Mouse (Mus musculus): ENCODE results near the gene Tll2. TPM values are rescaled to one million over a fixed set of nuclear protein-coding genes. Genes with fewer than 3 reads are reported as not detected.
A peak's percentile ranks its signal among the peaks of the same experiment; 100 is the strongest.

Tll2 gene
- polyA plus RNA-seq, 1 experiment from 2014 or later, result not detected

- WGBS, result 93% methylated on average over 4 of the region's 4 CpGs
- Histone ChIP-seq H3K9ac (ENCODE audit: low read depth, low read length) (no peak overlapping the region), H3K4me3 (replicated peaks; ENCODE audit: low read depth, low read length) (no peak overlapping the region), H3K4me1 (replicated peaks; ENCODE audit: insufficient read depth, low read length) (no peaks in the 10 kb centered on the region), H3K4me2 (ENCODE audit: low read length) (no peak overlapping the region), H3K9me3 (replicated peaks; ENCODE audit: low read length) (no peaks in the 10 kb centered on the region), H3K36me3 (ENCODE audit: insufficient read depth, low read length) (peaks cover 33% of the 10 kb centered on the region; the same call in 1 of the 2 replicates), H3K27ac (no peak overlapping the region), H3K27me3 (ENCODE audit: insufficient read depth, low read length) (no peaks in the 10 kb centered on the region)
- TF ChIP-seq CTCF (IDR thresholded peaks at IDR 0.05; ENCODE audit: low read depth), result no peak
- ATAC-seq (replicated peaks; ENCODE audit: low FRiP score, low read depth) (no peak), DNase-seq (ENCODE audit: low spot score) (no peak)
These were observed 27.1 kb upstream of the Tll2 start for GRCm38 (mm10) chr19:41233698-41234097.

DNA sequence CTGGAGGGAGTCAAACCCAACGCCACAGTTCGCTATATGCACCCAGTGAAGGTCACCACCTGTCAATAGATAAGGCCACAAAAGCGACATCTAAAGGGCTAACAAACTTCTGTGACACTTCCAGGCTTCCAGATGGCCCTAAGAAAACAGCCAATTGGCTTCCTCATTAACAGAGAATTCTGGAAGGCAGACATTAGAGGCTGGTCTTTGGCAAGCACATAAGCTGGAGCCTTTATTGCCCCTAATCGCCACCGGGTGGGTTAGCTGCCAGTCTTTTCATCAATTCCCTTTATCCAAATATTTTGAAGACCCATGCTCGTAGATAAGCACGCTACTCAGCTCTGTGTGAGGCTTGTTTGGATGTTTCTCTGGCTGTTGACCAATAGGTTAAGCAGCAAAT is 1.7 kb upstream of the Tll2 start:
- Histone ChIP-seq H3K4me2 (ENCODE audit: low read length) (no peak overlapping the region), H3K36me3 (ENCODE audit: insufficient read depth, low read length) (peaks cover 6% of the 10 kb centered on the region; the same call in 1 of the 2 replicates), H3K4me3 (replicated peaks; ENCODE audit: low read depth, low read length) (no peak overlapping the region), H3K27ac (no peak overlapping the region), H3K9me3 (replicated peaks; ENCODE audit: low read length) (no peaks in the 10 kb centered on the region), H3K4me1 (replicated peaks; ENCODE audit: insufficient read depth, low read length) (peaks cover 7% of the 10 kb centered on the region; the same call in 1 of the 2 replicates), H3K9ac (ENCODE audit: low read depth, low read length) (no peak overlapping the region), H3K27me3 (ENCODE audit: insufficient read depth, low read length) (peaks cover 23% of the 10 kb centered on the region)
- no peak for ATAC-seq (replicated peaks; ENCODE audit: low FRiP score, low read depth)
- no peak for TF ChIP-seq CTCF (IDR thresholded peaks at IDR 0.05; ENCODE audit: low read depth)
- WGBS, result 7% methylated on average over 7 of the region's 7 CpGs
- no peak for DNase-seq (ENCODE audit: low spot score)

DNA sequence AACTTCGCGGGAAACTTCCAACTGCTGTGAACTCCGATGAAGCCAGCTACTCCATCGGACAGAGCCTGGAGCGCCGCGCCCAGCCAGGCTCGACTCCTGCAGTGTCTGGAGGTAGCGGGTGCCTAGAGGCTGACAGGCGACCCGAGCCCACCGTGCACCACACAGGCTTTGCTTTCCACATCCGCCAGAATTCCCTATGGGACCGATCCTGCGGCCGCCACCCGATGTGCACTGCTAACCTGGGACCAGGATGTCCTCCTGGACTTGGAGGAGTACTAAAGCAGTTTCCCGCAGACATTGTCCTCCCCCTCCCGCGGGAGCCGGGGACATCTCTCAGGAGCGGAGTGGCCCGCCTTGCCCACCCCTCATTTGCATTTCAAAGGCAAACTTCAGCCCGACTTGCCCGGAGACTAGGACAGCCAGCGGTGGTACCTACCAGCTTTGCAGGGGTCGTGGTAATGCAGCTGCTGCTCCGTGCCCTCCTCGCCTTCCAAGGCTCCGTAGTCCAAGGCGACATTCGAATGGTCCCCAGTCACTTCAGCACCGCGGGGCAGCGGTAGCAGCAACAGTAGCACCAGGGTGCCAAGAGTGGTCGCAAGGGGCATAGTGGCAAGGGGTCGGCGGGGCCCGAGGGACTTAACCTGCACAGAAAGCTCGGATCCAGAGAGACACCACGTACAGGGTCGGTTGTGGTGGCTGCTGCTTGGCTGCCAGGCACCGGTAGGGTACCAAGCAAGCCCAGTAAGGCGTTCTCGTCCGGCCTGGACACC is 409 bp downstream of the Tll2 start:
- Histone ChIP-seq H3K27me3 (ENCODE audit: insufficient read depth, low read length) (peaks cover 23% of the 10 kb centered on the region), H3K9ac (ENCODE audit: low read depth, low read length) (no peak overlapping the region), H3K4me1 (replicated peaks; ENCODE audit: insufficient read depth, low read length) (peaks cover 7% of the 10 kb centered on the region; the same call in 1 of the 2 replicates), H3K4me2 (ENCODE audit: low read length) (peak overlapping the region; percentile 78), H3K27ac (no peak overlapping the region), H3K9me3 (replicated peaks; ENCODE audit: low read length) (no peaks in the 10 kb centered on the region), H3K4me3 (replicated peaks; ENCODE audit: low read depth, low read length) (peak overlapping the region; percentile 33), H3K36me3 (ENCODE audit: insufficient read depth, low read length) (no peaks in the 10 kb centered on the region)
- ATAC-seq (replicated peaks; ENCODE audit: low FRiP score, low read depth) (peak; percentile 16; the same call in 1 of the 2 replicates), DNase-seq (ENCODE audit: low spot score) (no peak)
- under 1% methylated on average over 46 of the region's 46 CpGs for WGBS
- TF ChIP-seq CTCF (IDR thresholded peaks at IDR 0.05; ENCODE audit: low read depth), result no peak

DNA sequence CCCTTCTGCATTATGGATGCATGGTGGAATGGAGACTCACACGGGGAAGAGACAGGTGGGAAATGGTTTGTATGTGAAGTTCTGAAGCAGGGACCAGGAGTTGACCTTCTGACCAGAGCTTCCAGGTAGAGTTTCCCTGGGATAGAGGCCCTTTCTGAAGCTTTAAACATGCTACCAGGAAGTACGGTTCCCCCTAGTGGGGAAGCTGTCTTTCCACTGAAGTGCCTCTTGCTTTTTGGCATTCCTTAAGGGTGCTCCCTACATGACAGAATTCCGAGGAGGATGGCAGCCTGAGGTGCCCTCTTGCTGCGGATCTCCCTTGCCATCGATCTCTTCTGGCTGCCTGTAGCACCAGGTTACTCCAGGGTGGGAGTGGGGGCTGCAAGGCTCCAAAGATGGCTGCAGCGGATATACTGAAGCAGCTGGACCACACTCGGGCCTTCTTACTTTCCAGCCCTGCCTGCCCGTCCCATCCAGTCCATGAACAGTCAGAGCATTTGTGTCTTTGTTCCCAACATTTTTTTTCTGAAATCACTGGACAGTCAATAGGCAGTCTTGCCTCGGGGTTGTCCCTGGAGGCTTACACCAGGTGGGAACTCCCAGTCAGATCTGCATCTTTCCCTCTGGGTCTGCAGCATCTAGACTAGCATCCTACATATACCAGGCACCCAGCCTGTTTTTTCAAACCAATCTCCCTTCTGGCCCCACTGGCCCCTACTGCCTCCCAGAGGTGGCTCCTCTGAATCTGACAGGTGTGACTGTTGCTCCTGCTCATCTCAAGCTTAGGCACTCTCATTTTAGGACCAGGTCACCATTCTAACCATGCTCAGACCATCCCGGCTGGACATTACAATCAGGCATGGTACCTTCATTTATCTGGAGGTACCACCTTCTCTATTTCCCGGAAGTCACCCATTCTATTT is 2.2 kb downstream of the Tll2 start:
- H3K4me1 ChIP-seq (replicated peaks; ENCODE audit: insufficient read depth, low read length), result peaks cover 7% of the 10 kb centered on the region; the same call in 1 of the 2 replicates
- H3K27me3 ChIP-seq (ENCODE audit: insufficient read depth, low read length), result peaks cover 23% of the 10 kb centered on the region
- no peaks in the 10 kb centered on the region for H3K36me3 ChIP-seq (ENCODE audit: insufficient read depth, low read length)
- no peak overlapping the region for H3K4me3 ChIP-seq (replicated peaks; ENCODE audit: low read depth, low read length)
- WGBS, result 65% methylated on average over 11 of the region's 11 CpGs
- no peaks in the 10 kb centered on the region for H3K9me3 ChIP-seq (replicated peaks; ENCODE audit: low read length)
- H3K9ac ChIP-seq (ENCODE audit: low read depth, low read length), result no peak overlapping the region
- ATAC-seq (replicated peaks; ENCODE audit: low FRiP score, low read depth) (no peak), DNase-seq (ENCODE audit: low spot score) (peak; percentile 27)
- TF ChIP-seq CTCF (IDR thresholded peaks at IDR 0.05; ENCODE audit: low read depth), result peak; percentile 66
- no peak overlapping the region for H3K27ac ChIP-seq
- H3K4me2 ChIP-seq (ENCODE audit: low read length), result no peak overlapping the region

DNA sequence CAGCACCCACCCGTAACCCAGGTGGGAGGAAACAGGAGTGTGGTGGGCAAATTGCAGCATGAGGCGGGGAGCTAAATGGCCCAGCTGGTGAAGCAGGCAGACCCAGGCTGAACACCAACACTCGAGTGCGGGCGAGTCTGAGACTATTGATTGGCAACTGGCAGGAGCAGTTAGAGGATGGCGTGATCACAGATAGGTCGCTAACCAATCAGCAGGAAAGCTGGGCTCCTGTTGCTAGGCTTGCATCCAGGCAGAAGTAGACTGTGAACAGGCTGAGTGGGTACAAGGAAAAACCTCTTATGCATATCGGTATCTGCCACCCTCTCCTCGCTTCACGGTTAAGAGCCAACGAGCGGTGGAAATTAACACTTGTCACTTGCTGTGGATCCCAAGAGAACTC is 9.0 kb downstream of the Tll2 start:
- H3K4me2 ChIP-seq (ENCODE audit: low read length), result no peak overlapping the region
- WGBS, result 79% methylated on average over 12 of the region's 12 CpGs
- H3K27ac ChIP-seq, result no peak overlapping the region
- TF ChIP-seq CTCF (IDR thresholded peaks at IDR 0.05; ENCODE audit: low read depth), result no peak
- no peak overlapping the region for H3K4me3 ChIP-seq (replicated peaks; ENCODE audit: low read depth, low read length)
- DNase-seq (ENCODE audit: low spot score) (no peak), ATAC-seq (replicated peaks; ENCODE audit: low FRiP score, low read depth) (no peak)
- no peaks in the 10 kb centered on the region for H3K9me3 ChIP-seq (replicated peaks; ENCODE audit: low read length)
- H3K4me1 ChIP-seq (replicated peaks; ENCODE audit: insufficient read depth, low read length), result peaks cover 1% of the 10 kb centered on the region; the same call in 1 of the 2 replicates
- H3K27me3 ChIP-seq (ENCODE audit: insufficient read depth, low read length), result no peaks in the 10 kb centered on the region
- H3K36me3 ChIP-seq (ENCODE audit: insufficient read depth, low read length), result no peaks in the 10 kb centered on the region
- no peak overlapping the region for H3K9ac ChIP-seq (ENCODE audit: low read depth, low read length)

DNA sequence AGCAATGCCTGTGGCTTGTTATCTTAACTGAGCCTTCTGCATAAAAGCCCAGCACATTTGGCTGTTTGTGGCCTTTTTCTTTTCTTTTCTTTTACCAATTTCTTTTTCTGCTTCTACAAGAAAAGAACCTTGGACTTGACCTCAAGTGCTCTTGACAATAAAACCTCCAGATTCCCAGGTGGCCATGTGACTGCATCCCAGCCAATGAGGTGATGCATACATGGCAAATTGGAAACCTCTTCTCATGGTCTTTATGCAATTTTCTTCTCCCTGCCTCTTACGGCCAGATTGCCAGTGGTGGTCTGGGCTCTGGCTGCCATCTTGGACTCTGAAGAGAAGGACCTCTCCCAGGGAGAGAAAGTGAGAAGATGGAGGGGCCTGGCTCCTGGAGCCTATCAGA is 13.3 kb downstream of the Tll2 start:
- 83% methylated on average over 1 of the region's 1 CpGs for WGBS
- H3K9ac ChIP-seq (ENCODE audit: low read depth, low read length), result no peak overlapping the region

More for the DNA sequence above, 13.3 kb downstream of the Tll2 start:
- H3K27me3 ChIP-seq (ENCODE audit: insufficient read depth, low read length), result no peaks in the 10 kb centered on the region
- no peak overlapping the region for H3K4me3 ChIP-seq (replicated peaks; ENCODE audit: low read depth, low read length)
- TF ChIP-seq CTCF (IDR thresholded peaks at IDR 0.05; ENCODE audit: low read depth), result no peak
- no peak for DNase-seq (ENCODE audit: low spot score)
- peaks cover 6% of the 10 kb centered on the region; the same call in 1 of the 2 replicates for H3K4me1 ChIP-seq (replicated peaks; ENCODE audit: insufficient read depth, low read length)
- H3K36me3 ChIP-seq (ENCODE audit: insufficient read depth, low read length), result no peaks in the 10 kb centered on the region
- no peaks in the 10 kb centered on the region for H3K9me3 ChIP-seq (replicated peaks; ENCODE audit: low read length)
- H3K27ac ChIP-seq, result no peak overlapping the region
- no peak overlapping the region for H3K4me2 ChIP-seq (ENCODE audit: low read length)
- no peak for ATAC-seq (replicated peaks; ENCODE audit: low FRiP score, low read depth)
